ENCODE assay signal across 38 mouse cellular contexts in genomic region chr19:23664083-23664482, GRCm38 (mm10). TPM values are rescaled to one million over a fixed set of nuclear protein-coding genes. Genes with fewer than 3 reads are reported as not detected.
"Had no signal": no experiment of that assay in that cellular context is flagged by ENCODE, and none has a peak within 500 bp of the region (broad histone marks: within the 10 kb centered on the region; RNA-seq: fewer than 3 reads in every experiment).

No protein-coding gene starts in this region.

- H3K4me2 ChIP-seq: limb, embryonic 12.5 days; limb, embryonic 13.5 days; limb, embryonic 15.5 days; liver, embryonic 11.5 days; liver, embryonic 12.5 days; liver, embryonic 13.5 days; liver, embryonic 15.5 days; lung, embryonic 14.5 days; lung, embryonic 15.5 days; midbrain, embryonic 11.5 days; midbrain, embryonic 12.5 days; midbrain, embryonic 13.5 days had no signal

- H3K4me3 ChIP-seq: left cerebral cortex, adult 2 months; limb, embryonic 10.5 days; limb, embryonic 12.5 days; limb, embryonic 13.5 days; limb, embryonic 15.5 days; liver, embryonic 12.5 days; liver, embryonic 13.5 days; liver, embryonic 15.5 days; lung, embryonic 15.5 days; megakaryocyte, embryonic 14.5 days; midbrain, embryonic 10.5 days; midbrain, embryonic 12.5 days; midbrain, embryonic 13.5 days; myocyte had no signal

- H3K9ac ChIP-seq: limb, embryonic 12.5 days; limb, embryonic 13.5 days; limb, embryonic 15.5 days; liver, embryonic 12.5 days; liver, embryonic 13.5 days; liver, embryonic 14.5 days; liver, embryonic 15.5 days; liver, postnatal 0 days; lung, embryonic 14.5 days; lung, embryonic 15.5 days; midbrain, embryonic 12.5 days; midbrain, embryonic 13.5 days had no signal

- H3K27me3 ChIP-seq: limb, embryonic 12.5 days; limb, embryonic 13.5 days; limb, embryonic 15.5 days; liver, embryonic 12.5 days; liver, embryonic 13.5 days; liver, embryonic 15.5 days; lung, embryonic 15.5 days; megakaryocyte, embryonic 14.5 days; midbrain, embryonic 12.5 days; midbrain, embryonic 13.5 days had no signal

- DNase-seq: left cerebral cortex, postnatal 4 days; liver; liver, embryonic 13.5 days; liver, postnatal 0 days; lung, adult 18-20 months; lung, adult 2 months; lung, embryonic 14.5 days; lung, postnatal 10 days; lung, postnatal 14 days; lung, postnatal 36 days; lung, postnatal 4 days had no signal

- H3K9me3 ChIP-seq: limb, embryonic 10.5 days; limb, embryonic 12.5 days; limb, embryonic 13.5 days; limb, embryonic 15.5 days; liver, embryonic 12.5 days; liver, embryonic 13.5 days; liver, embryonic 15.5 days; lung, embryonic 15.5 days; midbrain, embryonic 10.5 days; midbrain, embryonic 12.5 days; midbrain, embryonic 13.5 days had no signal

- H3K36me3 ChIP-seq: limb, embryonic 10.5 days; limb, embryonic 12.5 days; limb, embryonic 13.5 days; limb, embryonic 15.5 days; liver, embryonic 12.5 days; liver, embryonic 13.5 days; liver, embryonic 15.5 days; lung, embryonic 15.5 days; midbrain, embryonic 10.5 days; midbrain, embryonic 12.5 days; midbrain, embryonic 13.5 days had no signal

- H3K27ac ChIP-seq: left cerebral cortex, adult 2 months; limb, embryonic 10.5 days; limb, embryonic 12.5 days; limb, embryonic 13.5 days; limb, embryonic 15.5 days; liver, embryonic 12.5 days; liver, embryonic 13.5 days; liver, embryonic 14.5 days; liver, embryonic 15.5 days; lung, embryonic 15.5 days; macrophage; midbrain, embryonic 10.5 days; midbrain, embryonic 12.5 days; midbrain, embryonic 13.5 days had no signal

- H3K4me1 ChIP-seq: limb, embryonic 10.5 days; limb, embryonic 12.5 days; limb, embryonic 13.5 days; limb, embryonic 15.5 days; liver, embryonic 12.5 days; liver, embryonic 13.5 days; liver, embryonic 15.5 days; lung, embryonic 15.5 days; midbrain, embryonic 12.5 days; midbrain, embryonic 13.5 days had no signal

- ATAC-seq: liver, embryonic 12.5 days; liver, postnatal 0 days; lung, postnatal 0 days; midbrain, embryonic 13.5 days; midbrain, embryonic 16.5 days had no signal

RNA-seq across cellular contexts. Expression of gene 1700028P14Rik, which starts 11.5 kb away (rescaled TPM):
- total RNA-seq: liver, adult 2 months; megakaryocyte, adult 5-6 weeks; megakaryocyte-erythroid progenitor cell, adult 5-6 weeks; monocyte, adult 5-6 weeks had no signal
- polyA plus RNA-seq: limb, embryonic 10.5 days; limb, embryonic 11.5 days; limb, embryonic 12.5 days; limb, embryonic 14.5 days; liver, adult 2 months; liver, embryonic 11.5 days; liver, embryonic 12.5 days; liver, embryonic 13.5 days; liver, embryonic 14.5 days; liver, embryonic 15.5 days; liver, embryonic 16.5 days; liver, postnatal 0 days; lung, embryonic 14.5 days; macrophage; midbrain, embryonic 11.5 days; midbrain, embryonic 12.5 days; myocyte; neural tube, embryonic 11.5 days had no signal
